Mouse (Mus musculus) forebrain, postnatal 0 days (tissue): ENCODE data around the gene Atp5f1. TPM values are rescaled to one million over a fixed set of nuclear protein-coding genes. Genes with fewer than 3 reads are reported as not detected.

Experiments
- ATAC-seq: fragments of 200-750 bp; cut with Nextera tagmentation; 2 replicates; pipeline ENCODE4 v1.8.0; 2017; ENCODE audit warnings: mild to moderate bottlenecking, moderate library complexity
- DNase-seq: peaks from one replicate; pipeline ENCODE4 v3.0.0-alpha.2; 2015
- H3K27ac ChIP-seq: fragments of 300-500 bp; sonication (generic); 2 replicates; pipeline ENCODE4 v1.5.1; 2014; ENCODE audit warnings: low read depth, mild to moderate bottlenecking, antibody characterized with exemption, low read length, moderate library complexity, mixed read lengths
- H3K27me3 ChIP-seq: fragments of 300-500 bp; sonication (generic); 2 replicates; pipeline ENCODE4 v1.6.1; 2014; ENCODE audit warnings: mild to moderate bottlenecking, low read length, mixed read lengths; ENCODE audit not compliant: insufficient read depth
- H3K36me3 ChIP-seq: fragments of 300-500 bp; sonication (generic); 2 replicates; pipeline ENCODE4 v1.6.1; 2014; ENCODE audit warnings: mild to moderate bottlenecking, moderate library complexity; ENCODE audit not compliant: insufficient read depth
- H3K4me1 ChIP-seq: fragments of 300-500 bp; sonication (generic); 2 replicates; pipeline ENCODE4 v1.6.1; 2014; ENCODE audit warnings: antibody characterized with exemption; ENCODE audit not compliant: insufficient read depth
- H3K4me2 ChIP-seq: fragments of 300-500 bp; sonication (generic); 2 replicates; pipeline ENCODE4 v1.6.1; 2014; ENCODE audit warnings: low read depth, mild to moderate bottlenecking, moderate library complexity
- H3K4me3 ChIP-seq: fragments of 300-500 bp; sonication (generic); 2 replicates; pipeline ENCODE4 v1.5.1; 2014; ENCODE audit warnings: low read depth, low read length, mixed read lengths
- H3K9ac ChIP-seq: fragments of 300-500 bp; sonication (generic); 2 replicates; pipeline ENCODE4 v1.6.1; 2014; ENCODE audit warnings: mild to moderate bottlenecking
- H3K9me3 ChIP-seq: fragments of 300-500 bp; sonication (generic); 2 replicates; pipeline ENCODE4 v1.6.1; 2016; ENCODE audit warnings: low read length
- CTCF ChIP-seq: sonication (generic); IDR thresholded peaks from 2 replicates; pipeline ENCODE4 v1.5.1; 2016; ENCODE audit warnings: antibody characterized with exemption, control low read depth, low read depth
- WGBS: fragments of 180-500 bp; shearing (Covaris S2); extraction: QIAGEN DNeasy Blood & Tissue Kit; methylation state at CpG from one replicate; pipeline ENCODE4 v1.1.7; 2014; 5-methylcytosine and 5-hydroxymethylcytosine counted together
- polyA plus RNA-seq: library from polyadenylated mRNA; unstranded; fragments of >200 nt; fragmentation: Nextera tagmentation; extraction: Ambion mirVana; gene quantifications from 2 replicates; pipeline ENCODE4 v1.2.1, GENCODE M21; 2015
- total RNA-seq: library from RNA; depleted of rRNA; stranded (reverse); fragments of >200 nt; gene quantifications from 2 replicates; pipeline ENCODE4 v1.2.3, GENCODE M21; 2014

Atp5f1 gene
- total and polyA plus RNA-seq, 2 experiments from 2014 or later: 295 to 535 TPM

GRCm38 (mm10) chr3:105957235-105957634, 2.7 kb downstream of the Atp5f1 start:
- DNase-seq: no peak

GRCm38 (mm10) chr3:105951348-105951747, 8.6 kb downstream of the Atp5f1 start:
- H3K36me3 ChIP-seq: peaks cover 54% of the 10 kb centered on the region

More at GRCm38 (mm10) chr3:105957235-105957634, 2.7 kb downstream of the Atp5f1 start:
- ATAC-seq: no peak
- peak; percentile 37 for TF ChIP-seq CTCF
- no peak overlapping the region for H3K4me3 ChIP-seq
- H3K27ac ChIP-seq: no peak overlapping the region
- peaks cover 27% of the 10 kb centered on the region for H3K36me3 ChIP-seq
- no peak overlapping the region for H3K4me2 ChIP-seq
- 96% methylated on average over 1 of the region's 1 CpGs for WGBS
- H3K9me3 ChIP-seq: no peaks in the 10 kb centered on the region
- no peaks in the 10 kb centered on the region for H3K27me3 ChIP-seq
- no peak overlapping the region for H3K9ac ChIP-seq
- H3K4me1 ChIP-seq: peaks cover 17% of the 10 kb centered on the region

GRCm38 (mm10) chr3:105936111-105936510, 23.8 kb downstream of the Atp5f1 start:
- Histone ChIP-seq H3K27me3 (no peaks in the 10 kb centered on the region), H3K4me3 (no peak overlapping the region), H3K9me3 (no peaks in the 10 kb centered on the region), H3K27ac (no peak overlapping the region), H3K4me2 (no peak overlapping the region), H3K36me3 (peaks cover 12% of the 10 kb centered on the region), H3K9ac (no peak overlapping the region), H3K4me1 (no peaks in the 10 kb centered on the region)
- ATAC-seq (no peak), DNase-seq (no peak)
- 90% methylated on average over 4 of the region's 4 CpGs for WGBS
- TF ChIP-seq CTCF: no peak

More at GRCm38 (mm10) chr3:105951348-105951747, 8.6 kb downstream of the Atp5f1 start:
- TF ChIP-seq CTCF: no peak
- WGBS: 93% methylated on average over 7 of the region's 7 CpGs
- H3K9ac ChIP-seq: no peak overlapping the region
- DNase-seq: no peak
- H3K4me1 ChIP-seq: no peaks in the 10 kb centered on the region
- H3K27ac ChIP-seq: no peak overlapping the region
- no peak overlapping the region for H3K4me2 ChIP-seq
- H3K27me3 ChIP-seq: no peaks in the 10 kb centered on the region
- no peak overlapping the region for H3K4me3 ChIP-seq
- ATAC-seq: no peak
- no peaks in the 10 kb centered on the region for H3K9me3 ChIP-seq

- no peak overlapping the region for H3K27ac ChIP-seq
- H3K27me3 ChIP-seq: no peaks in the 10 kb centered on the region
- no peak overlapping the region for H3K9ac ChIP-seq
- 0 out of 2 replicates have a peak, but pooled peaks cover 6% of the 10 kb centered on the region for H3K36me3 ChIP-seq
- ATAC-seq (no peak), DNase-seq (no peak)
- TF ChIP-seq CTCF: no peak
- H3K4me1 ChIP-seq: no peaks in the 10 kb centered on the region
- H3K9me3 ChIP-seq: no peaks in the 10 kb centered on the region
- no peak overlapping the region for H3K4me2 ChIP-seq
- H3K4me3 ChIP-seq: no peak overlapping the region
- WGBS: 49% methylated on average over 5 of the region's 5 CpGs
Observed at GRCm38 (mm10) chr3:105935033-105935432, 24.9 kb downstream of the Atp5f1 start.

- no peak for TF ChIP-seq CTCF
- H3K27me3 ChIP-seq: no peaks in the 10 kb centered on the region
- no peak overlapping the region for H3K4me2 ChIP-seq
- no peaks in the 10 kb centered on the region for H3K4me1 ChIP-seq
- no peak overlapping the region for H3K27ac ChIP-seq
- H3K36me3 ChIP-seq: 0 out of 2 replicates have a peak, but pooled peaks cover 6% of the 10 kb centered on the region
- no peaks in the 10 kb centered on the region for H3K9me3 ChIP-seq
- H3K4me3 ChIP-seq: no peak overlapping the region
- DNase-seq (no peak), ATAC-seq (no peak)
- no peak overlapping the region for H3K9ac ChIP-seq
- 93% methylated on average over 6 of the region's 6 CpGs for WGBS
Observed at GRCm38 (mm10) chr3:105933926-105934325, 26.0 kb downstream of the Atp5f1 start.

GRCm38 (mm10) chr3:105932240-105933071, 27.4 kb downstream of the Atp5f1 start, which contains the start of gene I830077J02Rik:
Gene I830077J02Rik (minus strand): TSS chr3:105932664.
- Histone ChIP-seq H3K27me3 (no peaks in the 10 kb centered on the region), H3K27ac (no peak within 1 kb of the TSS), H3K4me3 (no peak within 1 kb of the TSS), H3K36me3 (0 out of 2 replicates have a peak, but pooled peaks cover 2% of the 10 kb centered on the region), H3K4me2 (no peak within 1 kb of the TSS), H3K9me3 (no peaks in the 10 kb centered on the region), H3K4me1 (no peaks in the 10 kb centered on the region), H3K9ac (no peak within 1 kb of the TSS)
- 80% methylated on average over 8 of the region's 8 CpGs for WGBS
- ATAC-seq (no peak; the same call in 1 of the 2 replicates), DNase-seq (no peak)
- TF ChIP-seq CTCF: no peak

- ATAC-seq: no peak
Observed at GRCm38 (mm10) chr3:105931095-105931494, 28.8 kb downstream of the Atp5f1 start.

More at GRCm38 (mm10) chr3:105931095-105931494, 28.8 kb downstream of the Atp5f1 start:
- no peak for DNase-seq
- H3K9me3 ChIP-seq: no peaks in the 10 kb centered on the region
- TF ChIP-seq CTCF: no peak
- no peaks in the 10 kb centered on the region for H3K36me3 ChIP-seq
- no peaks in the 10 kb centered on the region for H3K27me3 ChIP-seq
- no peak overlapping the region for H3K4me3 ChIP-seq
- H3K4me2 ChIP-seq: no peak overlapping the region
- 90% methylated on average over 2 of the region's 2 CpGs for WGBS
- no peak overlapping the region for H3K9ac ChIP-seq
- no peak overlapping the region for H3K27ac ChIP-seq
- H3K4me1 ChIP-seq: no peaks in the 10 kb centered on the region
